Mouse (Mus musculus) kidney, embryonic 14.5 days (tissue): ENCODE measurements at regions not wholly inside any gene's neighbourhood (a gene's known extent, or its start where the extent isn't known, plus 50 kb on each side); places are given as distances from the start of the nearest gene placed in this dataset.

Experiments
- ATAC-seq: fragments of 200-750 bp; cut with Nextera tagmentation; 2 replicates; pipeline ENCODE4 v1.8.0; 2017; ENCODE audit warnings: moderate number of reproducible peaks, mild to moderate bottlenecking, moderate TSS enrichment, moderate library complexity; ENCODE audit not compliant: low FRiP score, low TSS enrichment
- H3K27ac ChIP-seq: fragments of 300-500 bp; sonication (generic); 2 replicates; pipeline ENCODE4 v1.5.1; 2014; ENCODE audit warnings: low read depth, mild to moderate bottlenecking, low read length, moderate library complexity, mixed read lengths
- H3K27me3 ChIP-seq: fragments of 300-500 bp; sonication (generic); 2 replicates; pipeline ENCODE4 v1.6.1; 2014; ENCODE audit warnings: mild to moderate bottlenecking, low read length; ENCODE audit not compliant: control insufficient read depth, insufficient read depth
- H3K36me3 ChIP-seq: fragments of 300-500 bp; sonication (generic); 2 replicates; pipeline ENCODE4 v1.6.1; 2014; ENCODE audit warnings: low read length, mixed read lengths; ENCODE audit not compliant: control insufficient read depth, insufficient read depth
- H3K4me1 ChIP-seq: fragments of 300-500 bp; sonication (generic); 2 replicates; pipeline ENCODE4 v1.6.1; 2014; ENCODE audit warnings: low read length, mixed read lengths; ENCODE audit not compliant: control insufficient read depth, insufficient read depth
- H3K4me2 ChIP-seq: fragments of 300-500 bp; sonication (generic); replicated peaks from 2 replicates; pipeline ENCODE4 v1.6.1; 2014; ENCODE audit warnings: low read depth, mild to moderate bottlenecking, low read length
- H3K4me3 ChIP-seq: fragments of 300-500 bp; sonication (generic); 2 replicates; pipeline ENCODE4 v1.5.1; 2014; ENCODE audit warnings: mild to moderate bottlenecking, low read length
- H3K9ac ChIP-seq: fragments of 300-500 bp; sonication (generic); 2 replicates; pipeline ENCODE4 v1.6.1; 2014; ENCODE audit warnings: low read depth, mild to moderate bottlenecking, low read length, moderate library complexity
- H3K9me3 ChIP-seq: fragments of 300-500 bp; sonication (generic); 2 replicates; pipeline ENCODE4 v1.6.1; 2016; ENCODE audit warnings: low read length; ENCODE audit not compliant: control insufficient read depth
- WGBS: fragments of 180-500 bp; shearing (Covaris S2); extraction: QIAGEN DNeasy Blood & Tissue Kit; methylation state at CpG from one replicate; pipeline ENCODE4 v1.1.7; 2014; 5-methylcytosine and 5-hydroxymethylcytosine counted together

GRCm38 (mm10) chr5:64619752-64620151, 183.4 kb upstream of the Klf3 start:
- ATAC-seq = no peak
- H3K9me3 ChIP-seq = no peaks in the 10 kb centered on the region
- peaks cover 17% of the 10 kb centered on the region; the same call in 1 of the 2 replicates for H3K4me1 ChIP-seq
- H3K27me3 ChIP-seq = no peaks in the 10 kb centered on the region
- H3K27ac ChIP-seq = no peak overlapping the region
- H3K9ac ChIP-seq = no peak overlapping the region
- H3K4me3 ChIP-seq = no peak overlapping the region
- no peak overlapping the region for H3K4me2 ChIP-seq
- 82% methylated on average over 5 of the region's 5 CpGs for WGBS
- no peaks in the 10 kb centered on the region for H3K36me3 ChIP-seq

GRCm38 (mm10) chr5:64620726-64621125, 182.5 kb upstream of the Klf3 start:
- no peaks in the 10 kb centered on the region for H3K9me3 ChIP-seq
- H3K4me3 ChIP-seq = no peak overlapping the region
- no peaks in the 10 kb centered on the region for H3K27me3 ChIP-seq
- 93% methylated on average over 5 of the region's 5 CpGs for WGBS
- no peaks in the 10 kb centered on the region for H3K36me3 ChIP-seq
- H3K9ac ChIP-seq = no peak overlapping the region
- peaks cover 17% of the 10 kb centered on the region for H3K4me1 ChIP-seq
- no peak overlapping the region for H3K27ac ChIP-seq
- H3K4me2 ChIP-seq = no peak overlapping the region
- ATAC-seq = no peak

GRCm38 (mm10) chr5:64621386-64621785, 181.8 kb upstream of the Klf3 start:
- no peak overlapping the region for H3K9ac ChIP-seq
- H3K27ac ChIP-seq = no peak overlapping the region
- H3K36me3 ChIP-seq = no peaks in the 10 kb centered on the region
- H3K4me3 ChIP-seq = no peak overlapping the region
- H3K9me3 ChIP-seq = no peaks in the 10 kb centered on the region
- no peaks in the 10 kb centered on the region for H3K27me3 ChIP-seq
- 94% methylated on average over 1 of the region's 1 CpGs for WGBS
- ATAC-seq = no peak
- H3K4me1 ChIP-seq = peaks cover 17% of the 10 kb centered on the region
- H3K4me2 ChIP-seq = no peak overlapping the region

GRCm38 (mm10) chr5:64623653-64624052, 179.5 kb upstream of the Klf3 start:
- Histone ChIP-seq H3K4me1 (peaks cover 10% of the 10 kb centered on the region), H3K27me3 (no peaks in the 10 kb centered on the region), H3K27ac (peak overlapping the region; percentile 44), H3K9me3 (no peaks in the 10 kb centered on the region), H3K36me3 (no peaks in the 10 kb centered on the region), H3K9ac (no peak overlapping the region), H3K4me2 (no peak overlapping the region), H3K4me3 (no peak overlapping the region)
- 46% methylated on average over 3 of the region's 3 CpGs for WGBS
- peak; percentile 80 for ATAC-seq

GRCm38 (mm10) chr5:64624205-64624604, 179.0 kb upstream of the Klf3 start:
- Histone ChIP-seq H3K27me3 (no peaks in the 10 kb centered on the region), H3K4me2 (no peak overlapping the region), H3K27ac (peak overlapping the region; percentile 44), H3K4me3 (no peak overlapping the region), H3K9me3 (no peaks in the 10 kb centered on the region), H3K36me3 (no peaks in the 10 kb centered on the region), H3K4me1 (peaks cover 10% of the 10 kb centered on the region), H3K9ac (no peak overlapping the region)
- 0 out of 2 replicates have a peak, but pooled peaks have one; percentile 37 for ATAC-seq
- WGBS = 62% methylated on average over 6 of the region's 6 CpGs

GRCm38 (mm10) chr5:64625421-64625820, 177.8 kb upstream of the Klf3 start:
- no peak for ATAC-seq
- Histone ChIP-seq H3K4me2 (no peak overlapping the region), H3K4me1 (peaks cover 10% of the 10 kb centered on the region), H3K4me3 (no peak overlapping the region), H3K9me3 (no peaks in the 10 kb centered on the region), H3K36me3 (no peaks in the 10 kb centered on the region), H3K9ac (no peak overlapping the region), H3K27me3 (no peaks in the 10 kb centered on the region), H3K27ac (peak overlapping the region; percentile 51; the same call in 1 of the 2 replicates)
- WGBS = 62% methylated on average over 4 of the region's 4 CpGs

- H3K9me3 ChIP-seq = no peaks in the 10 kb centered on the region
- peak; percentile 16; the same call in 1 of the 2 replicates for ATAC-seq
- peaks cover 10% of the 10 kb centered on the region for H3K4me1 ChIP-seq
- H3K4me2 ChIP-seq = no peak overlapping the region
- no peaks in the 10 kb centered on the region for H3K36me3 ChIP-seq
- H3K9ac ChIP-seq = no peak overlapping the region
- peak overlapping the region; percentile 81 for H3K27ac ChIP-seq
- 40% methylated on average over 6 of the region's 6 CpGs for WGBS
- H3K27me3 ChIP-seq = no peaks in the 10 kb centered on the region
- no peak overlapping the region for H3K4me3 ChIP-seq
These were observed 177.3 kb upstream of the Klf3 start for GRCm38 (mm10) chr5:64625841-64626298.

- Histone ChIP-seq H3K4me2 (no peak overlapping the region), H3K9me3 (no peaks in the 10 kb centered on the region), H3K36me3 (no peaks in the 10 kb centered on the region), H3K4me3 (no peak overlapping the region), H3K27me3 (no peaks in the 10 kb centered on the region), H3K9ac (no peak overlapping the region), H3K4me1 (peaks cover 10% of the 10 kb centered on the region), H3K27ac (peak overlapping the region; percentile 81)
- 49% methylated on average over 9 of the region's 9 CpGs for WGBS
- ATAC-seq = peak; percentile 26; the same call in 1 of the 2 replicates
These were observed 176.8 kb upstream of the Klf3 start for GRCm38 (mm10) chr5:64626351-64626750.

GRCm38 (mm10) chr5:64630582-64630981, 172.6 kb upstream of the Klf3 start:
- no peak overlapping the region for H3K27ac ChIP-seq
- no peaks in the 10 kb centered on the region for H3K9me3 ChIP-seq
- H3K4me3 ChIP-seq = no peak overlapping the region
- WGBS = 89% methylated on average over 2 of the region's 2 CpGs
- no peaks in the 10 kb centered on the region for H3K27me3 ChIP-seq
- no peak overlapping the region for H3K4me2 ChIP-seq
- no peaks in the 10 kb centered on the region for H3K4me1 ChIP-seq
- H3K36me3 ChIP-seq = no peaks in the 10 kb centered on the region
- no peak overlapping the region for H3K9ac ChIP-seq
- ATAC-seq = no peak
